Mouse (Mus musculus) heart, postnatal 0 days (tissue): ENCODE data around the gene Tbc1d2b.

Experiments
- CTCF ChIP-seq: IDR thresholded peaks from 2 replicates; pipeline ENCODE4 v1.5.1; 2016; ENCODE audit warnings: antibody characterized with exemption, control low read depth, low read depth
- EP300 ChIP-seq: IDR thresholded peaks from 2 replicates; pipeline ENCODE4 v1.6.1; 2016; ENCODE audit warnings: antibody characterized with exemption, low read depth

- TF ChIP-seq CTCF = no peak
- TF ChIP-seq EP300 = no peak
Observed at GRCm38 (mm10) chr9:90183550-90183949, 87.1 kb downstream of the Tbc1d2b start.
